Mouse (Mus musculus): ENCODE measurements at regions not wholly inside any gene's neighbourhood (a gene's known extent, or its start where the extent isn't known, plus 50 kb on each side); places are given as distances from the start of the nearest gene placed in this dataset.
A peak's percentile ranks its signal among the peaks of the same experiment; 100 is the strongest.

- DNase-seq (ENCODE audit: low read depth in 1 of 2, low spot score in 2 of 2): no peak
These were observed 306.3 kb upstream of the Gm21830 start for GRCm38 (mm10) chr2:67107274-67107673.

GRCm38 (mm10) chr2:67089418-67089817, 304.7 kb upstream of the Scn7a start:
- DNase-seq (ENCODE audit: low read depth in 1 of 2, low spot score in 2 of 2): peak in 1 of 2 experiments; percentile 1

DNA sequence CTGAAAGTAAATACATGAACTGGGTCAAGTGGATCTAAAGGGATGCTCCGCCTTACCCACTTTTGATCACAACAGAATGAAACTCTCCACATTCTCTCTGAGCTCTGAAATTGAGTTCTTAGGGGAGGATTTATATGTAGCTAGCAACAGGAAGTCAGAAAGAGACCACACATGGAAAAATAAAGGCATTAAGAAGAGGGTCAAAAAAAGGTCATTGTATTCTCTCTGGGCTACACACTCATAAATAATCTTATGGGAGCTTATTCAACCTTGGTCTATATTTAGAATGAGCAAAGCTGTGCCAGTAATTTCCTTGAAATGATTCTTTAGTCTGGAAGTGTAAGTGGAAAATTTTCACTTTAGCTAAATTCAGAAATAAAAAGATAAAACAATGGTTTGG, 284.2 kb upstream of the Scn7a start:
- no peak for DNase-seq (ENCODE audit: low read depth in 1 of 2, low spot score in 2 of 2)
